ENCODE assay signal across 14 mouse cellular contexts in the genomic region with DNA sequence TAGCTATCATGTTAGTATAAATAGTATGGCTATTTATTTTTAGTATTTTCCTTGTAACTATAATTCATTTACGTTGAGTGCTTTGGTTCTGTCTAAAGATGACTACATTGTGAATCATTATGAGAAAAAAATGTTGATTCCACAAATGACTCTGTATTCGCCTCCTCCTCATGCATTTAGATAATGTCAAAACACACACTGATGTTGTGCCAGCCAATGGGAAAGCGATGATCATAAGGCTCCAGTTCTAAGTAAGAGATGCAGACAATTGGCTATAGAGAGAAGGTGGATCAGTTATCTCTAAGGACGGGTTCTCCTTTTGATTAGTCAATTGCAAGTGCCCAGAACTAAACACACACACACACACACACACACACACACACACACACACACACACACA.
A peak's percentile ranks its signal among the peaks of the same experiment; 100 is the strongest.
DNase-seq lines count a peak whose midpoint lies in the region.
"Had no signal": no experiment of that assay in that cellular context is flagged by ENCODE, and none has a peak within 500 bp of the region (broad histone marks: within the 10 kb centered on the region; RNA-seq: fewer than 3 reads in every experiment).

No protein-coding gene starts in this region.

- peak; percentile 7 to 43 for DNase-seq in frontal cortex, adult 2 months (ENCODE audit: extremely low spot score in 1 of 2, low spot score in 1 of 2)
- no peak for DNase-seq in frontal cortex, postnatal 14 days (ENCODE audit: low spot score in 2 of 2)
- DNase-seq in left cerebral cortex, postnatal 25 days (ENCODE audit: low spot score in 2 of 2), result peak; percentile 9 to 64
- no peak for DNase-seq in left cerebral cortex, postnatal 4 days
- peak; percentile 25 for DNase-seq in 3T3-L1 (ENCODE audit: low read depth, low spot score)
- DNase-seq in left cerebral cortex, postnatal 36 days (ENCODE audit: low spot score in 2 of 2), result peak; percentile 6 to 14
- no peak for DNase-seq in cerebellum, adult 11-12 months
- DNase-seq: adrenal gland, adult 8-10 months; adrenal gland, postnatal 36 days; cerebellum, adult 11 months; cerebellum, adult 9-10 months; cerebellum, postnatal 25 days; gastrocnemius, adult 2 months; gastrocnemius, postnatal 25 days had no signal

- intact Hi-C loops in left cerebral cortex, postnatal 25 days (cut with DNase I), result loop anchor here (10.0 kb wide), 1 partner anchor 828 kb away; no protein-coding TSS in a partner anchor
- intact Hi-C loops in left cerebral cortex, postnatal 4 days (cut with DNase I), result no loop called here
- intact Hi-C loops in left cerebral cortex, postnatal 36 days (cut with DNase I), result no loop called here

Comparison
In these comparisons a context has a peak if more than half of its experiments do, and no peak if none do; other contexts are left out.
1. DNase-seq: peak in frontal cortex, adult 2 months (2 of 2), left cerebral cortex, postnatal 25 days (2 of 2), 3T3-L1 (single experiment) and left cerebral cortex, postnatal 36 days (2 of 2); none in frontal cortex, postnatal 14 days (0 of 2), left cerebral cortex, postnatal 4 days (single experiment) and cerebellum, adult 11-12 months (single experiment).